Mouse (Mus musculus) megakaryocyte, embryonic 14.5 days (primary cell): ENCODE data around the gene Fam47e.

Source experiments
- FLI1 ChIP-seq: IDR thresholded peaks from 2 replicates; pipeline ENCODE4 v1.6.1; 2012; ENCODE audit warnings: low read length, inconsistent platforms, mixed read lengths
- GATA1 ChIP-seq: IDR thresholded peaks from 3 replicates; pipeline ENCODE4 v1.6.1; 2012; ENCODE audit warnings: mixed read lengths, low read length, inconsistent platforms, borderline replicate concordance

DNA sequence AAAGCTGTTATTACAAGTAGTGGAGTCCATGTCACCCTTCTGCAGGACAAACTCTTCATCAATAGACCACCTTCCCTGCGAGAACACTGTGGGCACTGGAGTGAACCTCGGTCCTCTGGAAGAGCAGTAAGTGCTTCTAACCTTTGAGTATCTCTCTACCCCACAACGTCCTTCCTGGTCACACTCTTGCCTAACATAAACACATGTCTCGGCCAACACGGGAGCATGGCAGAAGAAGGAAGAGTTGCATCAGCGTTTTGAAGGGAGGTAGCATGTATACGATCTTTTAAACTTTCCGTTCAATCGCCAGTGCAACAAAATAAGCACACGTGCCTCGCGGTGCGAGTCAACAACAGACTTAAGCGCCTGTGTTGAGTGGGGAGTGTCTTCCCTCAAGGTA, 24.7 kb downstream of the Fam47e start:
- TF ChIP-seq GATA1 (no peak), FLI1 (no peak)
